In the genomic region with DNA sequence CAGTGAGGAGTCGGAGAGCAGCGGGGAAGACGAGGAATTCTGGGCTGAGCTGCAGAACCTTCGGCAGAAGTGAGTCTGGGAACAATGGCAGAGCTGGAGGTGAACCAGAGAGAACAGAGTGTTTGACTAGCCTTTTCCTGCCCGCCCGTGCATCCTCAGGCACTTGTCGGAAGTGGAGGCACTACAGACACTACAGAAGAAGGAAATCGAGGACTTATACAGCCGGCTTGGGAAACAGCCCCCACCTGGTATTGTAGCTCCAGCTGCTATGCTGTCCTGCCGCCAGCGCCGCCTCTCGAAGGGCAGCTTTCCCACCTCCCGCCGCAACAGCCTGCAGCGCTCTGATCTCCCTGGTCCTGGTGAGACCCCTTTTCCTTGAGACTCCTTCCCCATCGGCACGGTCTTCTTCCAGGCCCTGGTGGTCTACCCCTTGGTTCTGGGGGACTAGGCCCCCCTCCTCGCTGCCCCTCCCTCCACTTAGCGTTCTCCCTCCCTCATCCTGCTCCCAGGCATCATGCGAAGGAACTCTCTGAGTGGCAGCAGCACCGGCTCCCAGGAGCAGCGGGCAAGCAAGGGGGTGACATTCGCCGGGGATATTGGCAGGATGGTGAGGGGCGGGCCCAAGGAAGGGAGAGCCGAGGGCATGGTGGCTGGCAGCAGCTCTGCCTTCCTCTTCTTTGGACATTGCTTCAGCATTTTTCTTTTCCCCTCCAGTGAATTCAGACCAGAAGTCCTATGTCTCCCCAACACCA, we compare ENCODE assay signal across 7 mouse cellular contexts. TPM values are rescaled to one million over a fixed set of nuclear protein-coding genes. Genes with fewer than 3 reads are reported as not detected.
DNase-seq lines count a peak whose midpoint lies in the region; ATAC-seq and TF ChIP-seq lines count a peak whose summit lies in the region.

No protein-coding gene starts in this region.

- H3K4me2 ChIP-seq in liver, embryonic 12.5 days = peak overlapping the region; percentile 88
- H3K4me2 ChIP-seq in embryonic facial prominence, embryonic 15.5 days (replicated peaks) = 0 out of 2 replicates have a peak overlapping the region, but pooled peaks have one; percentile 71
- peak overlapping the region; percentile 75 for H3K4me2 ChIP-seq in intestine, postnatal 0 days (replicated peaks; ENCODE audit: low read depth)
- peak overlapping the region; percentile 88 for H3K4me2 ChIP-seq in neural tube, embryonic 15.5 days

- ATAC-seq in liver, embryonic 12.5 days = no peak
- no peak for ATAC-seq in embryonic facial prominence, embryonic 15.5 days (ENCODE audit: insufficient number of reproducible peaks, low FRiP score, low TSS enrichment, low read depth)
- no peak for ATAC-seq in intestine, postnatal 0 days
- ATAC-seq in neural tube, embryonic 15.5 days (ENCODE audit: low FRiP score) = no peak
- no peak for ATAC-seq in megakaryocyte-erythroid progenitor cell, adult 5-6 weeks (replicated peaks; ENCODE audit: low FRiP score, low TSS enrichment, poor library complexity, severe bottlenecking)

- no peaks in the 10 kb centered on the region for H3K9me3 ChIP-seq in liver, embryonic 12.5 days (replicated peaks)
- H3K9me3 ChIP-seq in embryonic facial prominence, embryonic 15.5 days (replicated peaks) = no peaks in the 10 kb centered on the region
- H3K9me3 ChIP-seq in intestine, postnatal 0 days (ENCODE audit: control insufficient read depth) = no peaks in the 10 kb centered on the region
- H3K9me3 ChIP-seq in neural tube, embryonic 15.5 days (replicated peaks) = no peaks in the 10 kb centered on the region

- TF ChIP-seq CTCF in intestine, postnatal 0 days (IDR thresholded peaks at IDR 0.05; ENCODE audit: low read depth) = no peak

- peak overlapping the region; percentile 2; the same call in 1 of the 2 replicates for H3K4me3 ChIP-seq in liver, embryonic 12.5 days
- H3K4me3 ChIP-seq in embryonic facial prominence, embryonic 15.5 days (replicated peaks) = no peak overlapping the region
- peak overlapping the region; percentile 7; the same call in 1 of the 2 replicates for H3K4me3 ChIP-seq in intestine, postnatal 0 days (ENCODE audit: low read depth, low read length)
- H3K4me3 ChIP-seq in neural tube, embryonic 15.5 days (replicated peaks) = no peak overlapping the region

- peak overlapping the region; percentile 83; the same call in 1 of the 2 replicates for H3K9ac ChIP-seq in liver, embryonic 12.5 days
- no peak overlapping the region for H3K9ac ChIP-seq in embryonic facial prominence, embryonic 15.5 days
- no peak overlapping the region for H3K9ac ChIP-seq in intestine, postnatal 0 days (ENCODE audit: low read depth, low read length)
- no peak overlapping the region for H3K9ac ChIP-seq in neural tube, embryonic 15.5 days (replicated peaks)

- peaks cover 33% of the 10 kb centered on the region for H3K4me1 ChIP-seq in liver, embryonic 12.5 days
- H3K4me1 ChIP-seq in embryonic facial prominence, embryonic 15.5 days = peaks cover 33% of the 10 kb centered on the region
- peaks cover 18% of the 10 kb centered on the region for H3K4me1 ChIP-seq in intestine, postnatal 0 days (replicated peaks; ENCODE audit: control insufficient read depth, insufficient read depth, low read length)
- H3K4me1 ChIP-seq in neural tube, embryonic 15.5 days = peaks cover 29% of the 10 kb centered on the region

- peaks cover 25% of the 10 kb centered on the region for H3K36me3 ChIP-seq in liver, embryonic 12.5 days
- peaks cover 9% of the 10 kb centered on the region; the same call in 1 of the 2 replicates for H3K36me3 ChIP-seq in embryonic facial prominence, embryonic 15.5 days
- H3K36me3 ChIP-seq in intestine, postnatal 0 days (ENCODE audit: control insufficient read depth, insufficient read depth) = no peaks in the 10 kb centered on the region; the same call in 1 of the 2 replicates
- H3K36me3 ChIP-seq in neural tube, embryonic 15.5 days = no peaks in the 10 kb centered on the region; the same call in 1 of the 2 replicates

- WGBS in liver, embryonic 12.5 days (ENCODE audit: insufficient replicate concordance) = 61% methylated on average over 27 of the region's 27 CpGs
- 31% methylated on average over 27 of the region's 27 CpGs for WGBS in embryonic facial prominence, embryonic 15.5 days
- 47% methylated on average over 27 of the region's 27 CpGs for WGBS in intestine, postnatal 0 days
- 35% methylated on average over 27 of the region's 27 CpGs for WGBS in neural tube, embryonic 15.5 days

- DNase-seq in liver = no peak
- no peak for DNase-seq in retina, postnatal 1 day

- 0 out of 2 replicates have a peak overlapping the region, but pooled peaks have one; percentile 12 for H3K27ac ChIP-seq in liver, embryonic 12.5 days
- H3K27ac ChIP-seq in embryonic facial prominence, embryonic 15.5 days (replicated peaks) = no peak overlapping the region
- no peak overlapping the region; the same call in 1 of the 2 replicates for H3K27ac ChIP-seq in intestine, postnatal 0 days (ENCODE audit: low read depth, low read length)
- no peak overlapping the region for H3K27ac ChIP-seq in neural tube, embryonic 15.5 days (replicated peaks)

- H3K27me3 ChIP-seq in liver, embryonic 12.5 days (replicated peaks) = peaks cover 6% of the 10 kb centered on the region; the same call in 1 of the 2 replicates
- H3K27me3 ChIP-seq in embryonic facial prominence, embryonic 15.5 days = no peaks in the 10 kb centered on the region
- no peaks in the 10 kb centered on the region for H3K27me3 ChIP-seq in intestine, postnatal 0 days (replicated peaks; ENCODE audit: control insufficient read depth, insufficient read depth, low read length)
- H3K27me3 ChIP-seq in neural tube, embryonic 15.5 days (replicated peaks) = no peaks in the 10 kb centered on the region

RNA-seq across cellular contexts. Expression of gene Cntd1, which starts 2.3 kb away (rescaled TPM):
- 0.74 and 1.3 TPM in 2 replicates for polyA plus RNA-seq in liver, embryonic 12.5 days (2016; fragmentation: Nextera tagmentation; extraction: Ambion mirVana)
- 1.1 and 1.9 TPM in 2 replicates for polyA plus RNA-seq in embryonic facial prominence, embryonic 15.5 days (2015; fragmentation: Nextera tagmentation; extraction: Ambion mirVana)
- 0.26 and 0.47 TPM in 2 replicates for polyA plus RNA-seq in intestine, postnatal 0 days (2015; fragmentation: Nextera tagmentation; extraction: Ambion mirVana)
- 0.77 and 0.80 TPM in 2 replicates for polyA plus RNA-seq in neural tube, embryonic 15.5 days (2015; fragmentation: Nextera tagmentation; extraction: Ambion mirVana)
- total RNA-seq in megakaryocyte-erythroid progenitor cell, adult 5-6 weeks (2014; fragmentation: Nextera tagmentation) = 2.3 and 3.7 TPM in 2 replicates
- total RNA-seq in megakaryocyte-erythroid progenitor cell, adult 5-6 weeks (2017) = 2.1 and 4.2 TPM in 2 replicates

RNA-seq across cellular contexts. Expression of gene Coa3, which starts 2.4 kb away (rescaled TPM):
- polyA plus RNA-seq in liver, embryonic 12.5 days (2016; fragmentation: Nextera tagmentation; extraction: Ambion mirVana) = 144 and 150 TPM in 2 replicates
- 160 and 165 TPM in 2 replicates for polyA plus RNA-seq in embryonic facial prominence, embryonic 15.5 days (2015; fragmentation: Nextera tagmentation; extraction: Ambion mirVana)
- 255 and 276 TPM in 2 replicates for polyA plus RNA-seq in intestine, postnatal 0 days (2015; fragmentation: Nextera tagmentation; extraction: Ambion mirVana)
- 213 and 237 TPM in 2 replicates for polyA plus RNA-seq in neural tube, embryonic 15.5 days (2015; fragmentation: Nextera tagmentation; extraction: Ambion mirVana)
- total RNA-seq in megakaryocyte-erythroid progenitor cell, adult 5-6 weeks (2014; fragmentation: Nextera tagmentation) = 67.5 and 86.7 TPM in 2 replicates
- total RNA-seq in megakaryocyte-erythroid progenitor cell, adult 5-6 weeks (2017) = 28.4 and 40.6 TPM in 2 replicates

RNA-seq across cellular contexts. Expression of gene Wnk4, which starts 16.1 kb away (rescaled TPM):
- 11.3 and 12.3 TPM in 2 replicates for polyA plus RNA-seq in liver, embryonic 12.5 days (2016; fragmentation: Nextera tagmentation; extraction: Ambion mirVana)
- 12.5 and 14.3 TPM in 2 replicates for polyA plus RNA-seq in embryonic facial prominence, embryonic 15.5 days (2015; fragmentation: Nextera tagmentation; extraction: Ambion mirVana)
- 4.6 and 4.7 TPM in 2 replicates for polyA plus RNA-seq in intestine, postnatal 0 days (2015; fragmentation: Nextera tagmentation; extraction: Ambion mirVana)
- 5.1 and 7.0 TPM in 2 replicates for polyA plus RNA-seq in neural tube, embryonic 15.5 days (2015; fragmentation: Nextera tagmentation; extraction: Ambion mirVana)
- 0.25 and 1.4 TPM in 2 replicates for total RNA-seq in megakaryocyte-erythroid progenitor cell, adult 5-6 weeks (2014; fragmentation: Nextera tagmentation)
- total RNA-seq in megakaryocyte-erythroid progenitor cell, adult 5-6 weeks (2017) = 0.05 and 0.30 TPM in 2 replicates

RNA-seq across cellular contexts. Expression of gene Vps25, which starts 23.0 kb away (rescaled TPM):
- polyA plus RNA-seq in liver, embryonic 12.5 days (2016; fragmentation: Nextera tagmentation; extraction: Ambion mirVana) = 106 TPM in 2 replicates
- polyA plus RNA-seq in embryonic facial prominence, embryonic 15.5 days (2015; fragmentation: Nextera tagmentation; extraction: Ambion mirVana) = 122 and 133 TPM in 2 replicates
- 148 and 157 TPM in 2 replicates for polyA plus RNA-seq in intestine, postnatal 0 days (2015; fragmentation: Nextera tagmentation; extraction: Ambion mirVana)
- polyA plus RNA-seq in neural tube, embryonic 15.5 days (2015; fragmentation: Nextera tagmentation; extraction: Ambion mirVana) = 123 and 128 TPM in 2 replicates
- 112 and 137 TPM in 2 replicates for total RNA-seq in megakaryocyte-erythroid progenitor cell, adult 5-6 weeks (2014; fragmentation: Nextera tagmentation)
- 44.7 and 71.5 TPM in 2 replicates for total RNA-seq in megakaryocyte-erythroid progenitor cell, adult 5-6 weeks (2017)

RNA-seq across cellular contexts. Expression of gene Becn1, which starts 25.6 kb away (rescaled TPM):
- 115 and 119 TPM in 2 replicates for polyA plus RNA-seq in liver, embryonic 12.5 days (2016; fragmentation: Nextera tagmentation; extraction: Ambion mirVana)
- 141 and 143 TPM in 2 replicates for polyA plus RNA-seq in embryonic facial prominence, embryonic 15.5 days (2015; fragmentation: Nextera tagmentation; extraction: Ambion mirVana)
- polyA plus RNA-seq in intestine, postnatal 0 days (2015; fragmentation: Nextera tagmentation; extraction: Ambion mirVana) = 117 and 124 TPM in 2 replicates
- 172 and 175 TPM in 2 replicates for polyA plus RNA-seq in neural tube, embryonic 15.5 days (2015; fragmentation: Nextera tagmentation; extraction: Ambion mirVana)
- total RNA-seq in megakaryocyte-erythroid progenitor cell, adult 5-6 weeks (2014; fragmentation: Nextera tagmentation) = 86.7 and 98.7 TPM in 2 replicates
- 160 and 162 TPM in 2 replicates for total RNA-seq in megakaryocyte-erythroid progenitor cell, adult 5-6 weeks (2017)

Comparison
In these comparisons a context has a peak if more than half of its experiments do, and no peak if none do; other contexts are left out.
1. H3K4me3 ChIP-seq: peak in liver, embryonic 12.5 days (single experiment) and intestine, postnatal 0 days (single experiment); none in embryonic facial prominence, embryonic 15.5 days (single experiment) and neural tube, embryonic 15.5 days (single experiment).
2. Peak in every context shown above with its lines, with median percentiles within 50 percentile points of each other: H3K4me2 ChIP-seq.